Mouse (Mus musculus): ENCODE data around the gene Alk.

- TF ChIP-seq CTCF (IDR thresholded peaks at IDR 0.05; ENCODE audit: low read depth) (no peak), EP300 (IDR thresholded peaks at IDR 0.05; ENCODE audit: low read depth) (no peak)
Measured at GRCm38 (mm10) chr17:72339437-72339836, 265.0 kb downstream of the Alk start.

Data from liver, embryonic 14.5 days (tissue).